Mouse (Mus musculus): ENCODE results near the gene 4930407I10Rik.
A peak's percentile ranks its signal among the peaks of the same experiment; 100 is the strongest.

4930407I10Rik gene

GRCm38 (mm10) chr15:82058719-82059201 lies at the start of gene 4930407I10Rik:
Gene 4930407I10Rik, plus strand, starts transcription at chr15:82059151.
- no peak for DNase-seq (ENCODE audit: low spot score)

GRCm38 (mm10) chr15:82011947-82012346 lies 47.0 kb upstream of the 4930407I10Rik start:
- no peak for DNase-seq (ENCODE audit: low spot score)

GRCm38 (mm10) chr15:82014745-82015391 lies 44.1 kb upstream of the 4930407I10Rik start:
- no peak for DNase-seq (ENCODE audit: low spot score)

- DNase-seq (ENCODE audit: low spot score): peak; percentile 24
These were observed 43.4 kb upstream of the 4930407I10Rik start for GRCm38 (mm10) chr15:82015392-82016100.

- DNase-seq (ENCODE audit: low spot score): peak; percentile 100
These were observed 42.7 kb upstream of the 4930407I10Rik start for GRCm38 (mm10) chr15:82016101-82016808.

- DNase-seq (ENCODE audit: low spot score): no peak
These were observed 42.1 kb upstream of the 4930407I10Rik start for GRCm38 (mm10) chr15:82016830-82017229.

- no peak for DNase-seq (ENCODE audit: low spot score)
These were observed 41.5 kb upstream of the 4930407I10Rik start for GRCm38 (mm10) chr15:82017461-82017860.

GRCm38 (mm10) chr15:82019288-82019687 lies 39.7 kb upstream of the 4930407I10Rik start:
- no peak for DNase-seq (ENCODE audit: low spot score)

GRCm38 (mm10) chr15:82022535-82023088 lies 36.3 kb upstream of the 4930407I10Rik start:
- DNase-seq (ENCODE audit: low spot score): no peak

GRCm38 (mm10) chr15:82023965-82024635 lies 34.9 kb upstream of the 4930407I10Rik start:
- DNase-seq (ENCODE audit: low spot score): no peak

GRCm38 (mm10) chr15:82027276-82027675 lies 31.7 kb upstream of the 4930407I10Rik start:
- no peak for DNase-seq (ENCODE audit: low spot score)

- no peak for DNase-seq (ENCODE audit: low spot score)
These were observed 31.2 kb upstream of the 4930407I10Rik start for GRCm38 (mm10) chr15:82027726-82028125.

- DNase-seq (ENCODE audit: low spot score): no peak
These were observed 26.6 kb upstream of the 4930407I10Rik start for GRCm38 (mm10) chr15:82032386-82032785.

GRCm38 (mm10) chr15:82033762-82034161 lies 25.2 kb upstream of the 4930407I10Rik start, which contains the start of gene Desi1:
Gene Desi1, minus strand, starts transcription at chr15:82033862.
- no peak for DNase-seq (ENCODE audit: low spot score)

GRCm38 (mm10) chr15:82035904-82036689 lies 22.9 kb upstream of the 4930407I10Rik start:
- no peak for DNase-seq (ENCODE audit: low spot score)

- DNase-seq (ENCODE audit: low spot score): no peak
These were observed 18.3 kb upstream of the 4930407I10Rik start for GRCm38 (mm10) chr15:82040650-82041049.

- no peak for DNase-seq (ENCODE audit: low spot score)
These were observed 14.7 kb upstream of the 4930407I10Rik start for GRCm38 (mm10) chr15:82044166-82044784.

- peak; percentile 22 for DNase-seq (ENCODE audit: low spot score)
These were observed 12.6 kb upstream of the 4930407I10Rik start for GRCm38 (mm10) chr15:82046246-82046891.

- DNase-seq (ENCODE audit: low spot score): peak; percentile 90
These were observed 11.7 kb upstream of the 4930407I10Rik start, which contains the start of gene Snu13 for GRCm38 (mm10) chr15:82047080-82047883. Gene Snu13, minus strand, starts transcription at chr15:82047598.

Data from urinary bladder, postnatal 25 days (tissue).